Mouse (Mus musculus) neural tube, embryonic 12.5 days (tissue): Measurements from ENCODE around the gene Rhbg. TPM values are rescaled to one million over a fixed set of nuclear protein-coding genes. Genes with fewer than 3 reads are reported as not detected.

ENCODE experiments used
- microRNA-seq: library from miRNA; unstranded; fragments of <30 nt; microRNA quantifications from one replicate; pipeline ENCODE4, GENCODE M21; 2017
- polyA plus RNA-seq: library from polyadenylated mRNA; unstranded; fragments of >200 nt; fragmentation: Nextera tagmentation; extraction: Ambion mirVana; gene quantifications from 2 replicates; pipeline ENCODE4 v1.2.1, GENCODE M21; 2016

Gene Rhbg
- polyA plus RNA-seq, 1 experiment from 2014 or later, result 0.32 TPM

Small RNAs within 50 kb of the gene (microRNA-seq; reads per million reads assigned to microRNA genes)
- gene Gm25641 (not detected), gene Mir3093 (39.8 reads per million, percentile 39 among the genes with 10 or more reads in this experiment), gene Mir9-1 (not detected)

Other genes with a start within 250 kb of the Rhbg start
- 0.24 and 0.60 TPM in 2 replicates for gene Hapln2, start 227.1 kb downstream of the Rhbg start, polyA plus RNA-seq
- 28.9 and 29.1 TPM in 2 replicates for gene Gpatch4, start 211.6 kb downstream of the Rhbg start, polyA plus RNA-seq
- gene Naxe, start 196.2 kb downstream of the Rhbg start, polyA plus RNA-seq, result 129 and 141 TPM in 2 replicates
- gene Ttc24, start 176.4 kb downstream of the Rhbg start, polyA plus RNA-seq, result not detected in 2 replicates
- gene Iqgap3, start 172.7 kb downstream of the Rhbg start, polyA plus RNA-seq, result 14.1 and 14.3 TPM in 2 replicates
- gene Mef2d, start 112.3 kb downstream of the Rhbg start, polyA plus RNA-seq, result 17.6 and 19.8 TPM in 2 replicates
- gene Gm38392, start 32.5 kb upstream of the Rhbg start, polyA plus RNA-seq, result 0.27 TPM in 1 of 2 replicates, not detected in the other
- gene Tsacc, start 42.3 kb upstream of the Rhbg start, polyA plus RNA-seq, result 9.4 and 12.9 TPM in 2 replicates
- gene Cct3, start 42.4 kb upstream of the Rhbg start, polyA plus RNA-seq, result 593 and 606 TPM in 2 replicates
- 116 and 131 TPM in 2 replicates for gene Glmp, start 70.3 kb upstream of the Rhbg start, polyA plus RNA-seq
- gene Tmem79, start 81.4 kb upstream of the Rhbg start, polyA plus RNA-seq, result 1.6 and 2.0 TPM in 2 replicates
- 78.4 and 80.5 TPM in 2 replicates for gene Smg5, start 81.6 kb upstream of the Rhbg start, polyA plus RNA-seq
- gene Paqr6, start 109.9 kb upstream of the Rhbg start, polyA plus RNA-seq, result 2.0 and 2.3 TPM in 2 replicates
- not detected in 2 replicates for gene Bglap3, start 118.0 kb upstream of the Rhbg start, polyA plus RNA-seq
- not detected in 2 replicates for gene Bglap2, start 124.0 kb upstream of the Rhbg start, polyA plus RNA-seq
- not detected in 2 replicates for gene Bglap, start 129.8 kb upstream of the Rhbg start, polyA plus RNA-seq
- gene Pmf1, start 155.6 kb upstream of the Rhbg start, polyA plus RNA-seq, result 75.9 and 79.7 TPM in 2 replicates
- gene Slc25a44, start 170.4 kb upstream of the Rhbg start, polyA plus RNA-seq, result 24.1 and 28.0 TPM in 2 replicates
- gene Sema4a, start 206.5 kb upstream of the Rhbg start, polyA plus RNA-seq, result 13.6 and 15.3 TPM in 2 replicates